Mouse (Mus musculus) retina, embryonic 14.5 days (tissue): ENCODE data around the gene Coq10a.
A peak's percentile ranks its signal among the peaks of the same experiment; 100 is the strongest.
"Not testable (repeated sequence)": the region's sequence is repeated elsewhere in the genome, so short reads cannot be mapped to it uniquely, and the experiment has no call there.

Source experiments
- DNase-seq: peaks from one replicate; pipeline ENCODE4 v3.0.0-alpha.2; 2015; ENCODE audit warnings: low spot score

The Coq10a gene

DNA sequence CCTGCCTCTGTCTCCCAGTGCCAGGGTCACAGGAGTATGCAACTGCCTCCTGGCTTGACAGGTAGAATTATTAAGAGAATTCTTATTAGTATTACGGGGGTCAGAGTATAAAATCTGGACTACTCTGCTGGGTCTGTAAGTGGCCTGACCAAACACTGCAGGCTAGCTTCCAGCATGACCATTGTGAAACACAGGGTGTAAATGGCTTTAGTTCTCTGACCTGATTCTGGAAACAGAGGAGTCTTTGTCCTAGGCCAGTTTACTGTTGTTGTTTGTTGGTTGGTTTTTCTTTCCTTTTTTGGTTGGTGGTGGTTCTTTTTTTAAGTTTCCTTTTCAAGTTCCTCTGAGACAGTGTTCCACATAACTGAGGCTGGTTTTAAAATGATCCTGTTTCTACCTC, 25.4 kb downstream of the Coq10a start:
- no peak for DNase-seq

DNA sequence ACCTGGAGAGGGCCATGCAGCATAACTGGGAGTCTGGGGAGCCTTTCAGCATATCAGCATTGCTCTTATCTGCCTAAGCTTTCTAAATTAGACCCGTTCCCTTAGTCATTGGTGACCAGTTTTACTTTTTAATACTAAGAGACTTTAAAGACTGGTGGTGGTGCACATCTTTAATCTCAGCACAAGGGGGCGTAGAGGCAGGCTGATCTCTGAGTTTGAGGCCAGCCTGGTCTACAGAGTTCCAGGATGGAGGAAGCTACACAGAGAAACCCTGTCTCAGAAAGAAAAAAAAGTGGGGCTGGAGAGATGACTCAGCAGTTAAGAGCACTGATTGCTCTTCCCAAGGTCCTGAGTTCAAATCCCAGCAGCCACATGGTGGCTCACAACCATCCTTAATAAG, 28.5 kb downstream of the Coq10a start:
- no peak for DNase-seq

DNA sequence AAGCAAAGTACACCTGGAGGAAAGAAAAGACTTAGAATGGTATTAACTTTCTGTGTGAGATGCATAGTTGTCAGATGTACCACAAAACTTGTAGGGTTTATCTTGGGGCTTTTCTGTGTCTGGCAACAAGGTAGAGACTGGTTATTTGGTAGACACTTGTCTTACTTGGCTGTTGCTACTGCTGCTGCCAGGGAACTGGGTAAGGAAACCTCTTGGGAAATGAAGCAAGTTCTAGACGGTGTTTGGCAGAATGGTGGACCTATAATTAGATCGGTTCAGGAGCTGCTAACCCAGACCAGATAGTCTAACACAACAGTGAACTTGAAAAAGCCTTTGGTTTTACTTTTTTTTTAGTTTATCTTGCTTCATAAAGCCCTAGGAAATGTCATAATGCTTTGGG, 29.8 kb downstream of the Coq10a start:
- no peak for DNase-seq

DNA sequence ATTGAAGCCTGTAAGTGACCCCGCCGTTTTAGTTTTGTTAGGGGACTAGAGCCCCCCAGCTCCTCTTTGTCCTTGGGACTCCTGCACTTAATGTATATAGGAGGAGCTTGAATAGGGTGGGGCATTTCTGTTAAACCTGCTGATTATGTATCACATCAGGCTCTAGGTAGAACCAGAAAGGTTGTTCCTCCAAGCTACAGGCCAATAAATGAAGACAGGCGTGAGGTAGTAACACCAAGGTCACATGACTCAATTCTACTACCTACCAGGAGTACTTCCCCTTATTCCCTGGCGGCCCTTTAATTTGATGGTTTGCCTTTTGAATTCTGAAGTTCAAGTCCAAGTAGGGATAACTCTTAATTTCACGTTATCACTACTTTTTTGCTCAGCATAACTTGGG, 30.4 kb downstream of the Coq10a start:
- DNase-seq = no peak

DNA sequence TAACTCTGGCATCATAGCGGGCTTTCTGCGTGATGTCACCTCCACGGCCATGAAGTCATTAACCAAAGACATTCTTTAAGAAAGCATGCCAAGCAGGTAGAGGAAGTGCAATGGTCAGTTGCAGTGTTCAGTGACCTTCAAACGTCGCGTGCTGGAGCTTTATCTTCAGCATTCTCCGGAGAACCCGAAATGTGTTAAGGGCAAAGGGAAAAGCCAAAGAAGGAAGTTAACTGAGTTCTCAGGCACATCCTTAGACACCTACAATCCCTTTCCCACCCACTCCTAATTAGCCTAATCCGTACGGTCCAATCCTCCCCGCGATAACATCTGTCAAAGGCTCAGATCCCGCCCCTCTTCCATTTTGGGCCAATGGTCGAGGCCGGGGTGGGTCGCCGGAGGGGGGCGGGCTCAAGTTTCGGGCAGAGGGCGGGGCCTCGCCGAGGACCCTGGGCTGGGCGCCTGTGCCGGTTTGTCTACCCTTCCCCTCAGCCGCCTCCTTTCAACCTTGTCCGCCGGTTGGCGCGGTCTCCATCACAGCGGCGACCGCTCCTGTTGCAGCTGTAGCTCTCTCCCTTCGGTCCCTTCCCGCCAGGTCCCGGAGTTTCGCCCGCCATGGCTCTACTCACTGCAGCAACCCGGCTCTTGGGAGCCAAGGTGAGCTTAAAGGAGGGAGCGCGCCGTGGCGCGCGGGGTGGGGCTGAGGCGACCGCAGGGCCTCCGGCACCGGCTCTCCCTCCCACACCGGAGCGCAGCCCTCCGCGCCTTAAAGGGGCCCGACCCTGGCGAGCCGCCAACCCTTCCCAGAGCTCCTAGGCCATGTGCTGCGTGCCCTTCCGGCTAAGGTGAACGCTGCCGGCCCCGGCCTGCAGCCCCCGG, 31.3 kb downstream of the Coq10a start, which contains the start of gene Cs:
Gene Cs, plus strand, starts transcription at position 429 of the 876 bp plus-strand sequence.
- peak; percentile 98 for DNase-seq

DNA sequence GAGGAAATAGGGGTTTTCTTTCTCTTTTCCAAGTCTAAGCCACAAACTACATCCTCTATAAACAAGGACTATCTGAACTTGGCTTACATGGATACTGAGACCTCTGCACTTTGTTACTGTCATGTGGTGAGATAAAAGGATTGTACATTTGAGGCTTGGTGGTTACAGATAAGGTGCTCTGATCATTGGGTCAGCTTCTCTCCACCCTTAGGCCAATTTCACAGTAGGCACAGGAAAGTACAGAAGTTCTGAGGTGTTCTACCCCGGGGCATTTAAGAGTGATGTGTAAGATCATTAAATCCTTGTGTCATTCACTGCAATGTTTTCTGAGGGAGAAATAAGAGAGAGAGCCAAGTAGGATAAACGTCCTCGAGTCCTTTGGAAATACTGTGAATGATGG, 32.2 kb downstream of the Coq10a start:
- no peak for DNase-seq

DNA sequence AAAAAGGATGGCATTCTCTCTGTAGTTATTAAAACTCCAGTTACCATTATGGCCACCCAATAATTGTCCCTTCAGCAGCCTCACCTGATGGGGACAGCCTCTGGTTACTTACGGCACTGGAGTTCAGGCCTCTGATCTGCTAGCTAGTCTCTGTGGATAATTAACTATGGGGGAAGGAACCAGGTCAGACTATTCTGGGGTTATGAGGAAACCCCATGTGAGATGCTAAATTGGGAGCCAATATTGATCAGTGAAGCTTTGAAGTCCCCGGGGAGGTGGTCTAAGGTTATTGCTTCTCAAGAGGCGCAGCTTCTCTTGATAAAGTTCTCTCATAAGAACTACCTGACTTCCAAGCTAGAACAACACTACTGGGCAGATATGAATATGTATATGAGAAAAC, 32.6 kb downstream of the Coq10a start:
- no peak for DNase-seq

DNA sequence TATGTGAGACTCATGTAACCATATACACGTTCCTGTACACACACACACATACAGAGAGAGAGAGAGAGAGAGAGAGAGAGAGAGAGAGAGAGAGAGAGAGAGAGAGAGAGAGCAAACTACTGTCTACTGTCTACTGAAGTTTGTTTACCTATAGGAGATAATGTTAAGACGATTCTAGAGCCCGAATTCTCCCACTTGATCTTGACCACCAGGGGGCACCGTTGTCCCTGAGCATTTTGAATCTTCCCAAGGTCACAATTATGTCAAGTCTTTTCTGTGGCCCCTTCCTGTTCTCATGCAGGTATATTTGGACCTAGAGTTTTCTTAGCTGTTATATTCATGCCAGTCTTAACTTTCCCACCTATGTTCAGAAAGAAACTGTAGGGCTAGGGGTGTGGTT, 33.2 kb downstream of the Coq10a start:
- peak; percentile 89 for DNase-seq

DNA sequence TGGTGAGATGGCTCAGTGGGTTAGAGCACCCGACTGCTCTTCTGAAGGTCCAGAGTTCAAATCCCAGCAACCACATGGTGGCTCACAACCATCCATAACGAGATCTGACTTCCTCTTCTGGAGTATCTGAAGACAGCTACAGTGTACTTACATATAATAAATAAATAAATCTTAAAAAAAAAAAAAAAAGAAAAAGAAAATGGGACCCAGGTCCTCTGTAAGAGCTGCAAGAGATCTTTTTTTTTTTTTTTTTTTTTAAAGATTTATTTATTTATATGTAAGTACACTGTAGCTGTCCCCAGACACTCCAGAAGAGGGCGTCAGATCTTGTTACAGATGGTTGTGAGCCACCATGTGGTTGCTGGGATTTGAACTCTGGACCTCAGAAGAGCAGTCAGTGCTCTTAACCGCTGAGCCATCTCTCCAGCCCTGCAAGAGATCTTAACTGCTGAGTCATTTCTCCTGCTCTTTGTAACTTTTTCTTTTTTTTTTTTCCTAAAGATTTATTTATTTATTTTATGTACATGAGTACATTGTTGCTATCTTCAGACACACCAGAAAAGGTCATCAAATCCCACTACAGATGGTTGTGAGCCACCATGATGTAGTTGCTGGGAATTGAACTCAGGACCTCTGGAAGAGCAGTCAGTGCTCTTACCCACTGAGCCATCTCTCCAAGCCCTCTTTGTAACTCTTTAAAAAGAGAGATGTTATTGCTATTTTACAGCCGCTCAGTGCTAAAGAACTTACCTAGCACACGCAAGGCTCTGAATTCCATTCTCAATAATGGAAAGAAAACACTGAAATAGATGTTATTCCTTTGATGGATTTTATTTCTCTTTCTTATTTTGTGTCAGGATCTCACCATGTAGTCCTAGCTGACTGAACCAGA, 36.2 kb downstream of the Coq10a start:
- DNase-seq = not testable (repeated sequence)

DNA sequence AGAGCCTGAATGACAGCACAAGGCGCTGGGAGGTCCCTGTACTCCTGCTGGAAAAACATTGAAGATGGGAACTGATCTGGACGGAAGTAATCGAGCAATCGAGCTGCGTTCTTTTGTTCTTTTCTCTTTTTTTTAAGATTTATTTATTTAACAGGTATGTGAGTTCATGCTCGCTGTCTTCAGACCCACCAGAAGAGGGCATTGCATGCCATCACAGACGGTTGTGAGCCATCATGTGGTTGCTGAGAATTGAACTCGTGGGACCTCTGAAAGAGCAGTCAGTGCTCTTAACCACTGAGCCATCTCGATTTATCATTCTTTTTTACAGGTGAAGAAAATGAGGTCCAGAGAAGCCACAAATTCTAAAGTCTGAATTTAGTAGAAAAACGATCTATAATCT, 41.2 kb downstream of the Coq10a start:
- DNase-seq = peak; percentile 22

DNA sequence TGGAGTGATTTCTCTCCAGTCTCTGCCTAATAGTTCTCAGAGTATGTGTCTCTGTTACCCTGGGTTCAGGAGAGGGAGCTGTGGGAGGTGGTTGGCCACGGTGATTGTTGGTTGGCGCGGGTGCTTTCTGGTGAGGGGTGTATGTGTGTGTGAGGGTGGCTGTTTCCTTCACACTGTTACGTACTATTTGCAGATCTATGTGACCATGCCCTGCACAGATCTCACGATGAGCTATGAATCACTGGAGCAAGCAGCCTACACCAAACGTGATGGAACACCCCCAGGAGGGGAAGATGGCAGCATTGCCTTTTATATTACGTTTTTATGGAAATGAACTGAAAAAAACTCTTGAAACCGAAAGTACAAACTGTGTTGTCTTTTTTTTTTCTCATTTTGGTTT, 42.0 kb downstream of the Coq10a start:
- no peak for DNase-seq

DNA sequence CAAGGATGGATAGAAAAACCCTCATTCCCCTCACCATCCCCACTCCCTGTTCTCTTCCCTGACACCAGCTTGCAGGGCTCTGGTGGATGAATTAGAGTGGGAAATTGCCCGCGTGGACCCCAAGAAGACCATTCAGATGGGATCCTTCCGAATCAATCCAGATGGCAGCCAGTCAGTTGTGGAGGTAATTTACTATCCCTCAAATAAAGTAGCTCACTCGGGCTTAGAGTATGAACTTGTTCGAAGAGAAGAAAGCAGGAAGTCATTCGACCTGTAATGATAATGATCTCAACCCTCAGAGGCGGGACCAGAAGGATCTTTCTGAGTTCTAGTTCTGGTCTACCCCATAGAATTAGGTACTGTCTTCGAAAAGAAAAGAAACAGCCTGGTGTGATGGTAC, 45.3 kb downstream of the Coq10a start:
- no peak for DNase-seq

DNA sequence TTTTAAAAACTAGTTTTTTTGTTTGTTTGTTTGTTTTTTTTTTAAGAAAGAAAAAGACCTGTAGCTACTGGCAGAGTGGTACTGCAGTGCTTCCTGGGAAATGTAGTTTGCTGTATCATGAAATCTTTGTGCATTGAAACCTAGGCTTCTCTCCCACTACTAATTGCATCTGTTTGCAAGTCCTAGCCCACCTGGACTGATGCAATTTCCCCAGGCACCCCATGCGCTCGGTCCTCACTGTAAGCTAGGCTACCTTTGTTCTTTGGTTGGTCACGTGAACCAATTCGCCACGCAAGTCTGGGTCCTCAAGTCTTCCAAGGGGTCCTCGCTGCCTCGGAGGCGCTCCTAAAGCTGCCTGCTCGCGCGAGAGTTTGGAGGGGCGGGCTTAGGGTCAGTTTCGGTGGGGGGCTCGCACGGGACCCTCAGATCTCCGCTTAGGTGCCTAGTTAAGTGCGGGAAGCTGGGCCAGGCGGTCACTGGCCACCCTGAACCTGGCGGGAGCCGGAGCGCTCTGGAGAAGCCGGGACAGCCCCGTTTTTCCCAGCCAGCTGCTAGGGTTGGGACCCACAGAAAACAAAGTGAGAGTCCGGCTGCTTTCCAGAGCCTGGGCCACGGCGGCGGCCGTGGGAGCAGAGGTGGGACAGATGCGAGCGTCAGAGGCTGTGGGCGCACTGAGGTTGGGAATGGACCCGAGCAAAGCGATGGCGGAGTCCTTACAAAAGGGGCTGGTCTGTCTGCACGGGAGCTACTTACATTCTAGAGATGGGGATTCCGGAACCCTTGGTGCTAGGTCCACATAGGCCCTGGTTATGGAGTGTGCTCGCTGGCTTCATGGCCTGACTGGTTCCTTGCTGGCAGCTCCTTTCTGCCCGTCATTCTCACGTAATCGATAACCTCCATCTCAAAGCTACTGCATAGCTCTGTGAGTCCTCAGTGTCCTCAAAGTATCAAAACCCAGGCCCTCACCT, 46.4 kb downstream of the Coq10a start, which contains the start of gene Cnpy2:
Gene Cnpy2, plus strand, starts transcription at position 319 of the 968 bp plus-strand sequence.
- DNase-seq = peak; percentile 94

DNA sequence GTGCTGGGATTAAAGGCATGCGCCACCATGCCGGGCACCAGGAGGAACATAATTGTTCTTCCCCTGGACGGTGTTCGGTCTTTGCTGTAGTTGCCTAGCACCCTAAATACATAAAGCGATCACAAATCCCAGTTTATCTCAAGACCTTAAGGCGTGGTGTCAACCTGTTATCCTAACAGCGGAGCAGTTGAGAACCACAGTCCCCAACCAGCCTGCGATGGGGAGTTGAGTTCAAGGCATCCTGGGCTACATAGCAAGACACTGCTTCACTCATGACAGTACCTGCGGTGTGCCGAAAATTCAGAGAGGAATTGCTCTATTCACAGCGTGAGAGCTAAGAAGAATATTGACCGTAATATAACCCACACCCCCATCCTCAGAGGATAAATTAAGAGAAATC, 47.2 kb downstream of the Coq10a start:
- no peak for DNase-seq

DNA sequence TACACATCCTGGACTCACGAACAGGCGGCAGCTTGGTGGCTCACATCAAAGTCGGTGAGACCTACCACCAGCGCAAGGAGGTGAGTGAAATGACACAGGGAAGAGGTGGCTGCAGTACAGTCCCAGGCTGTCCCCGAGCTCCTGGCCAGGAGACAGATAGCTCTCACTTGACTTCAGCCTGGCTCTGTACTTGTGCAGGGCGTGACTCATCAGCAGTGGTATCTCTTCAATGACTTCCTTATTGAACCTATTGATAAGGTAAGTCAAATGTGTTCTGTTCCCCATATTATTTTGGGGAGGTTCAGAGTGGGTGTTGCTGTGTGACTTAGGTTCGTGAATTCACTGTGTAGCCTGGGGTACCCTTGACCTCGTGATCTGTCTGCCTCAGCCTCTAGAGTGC, 53.2 kb downstream of the Coq10a start:
- DNase-seq = no peak
